17 mouse cellular contexts compared by ENCODE assay signal in genomic region chr11:52352271-52352670, GRCm38 (mm10).
"Had no signal": no experiment of that assay in that cellular context is flagged by ENCODE, and none has a peak within 500 bp of the region (broad histone marks: within the 10 kb centered on the region; RNA-seq: fewer than 3 reads in every experiment).

No protein-coding gene starts in this region.

- H3K4me1 ChIP-seq: midbrain, embryonic 13.5 days; midbrain, embryonic 15.5 days had no signal

- H3K36me3 ChIP-seq: midbrain, embryonic 13.5 days; midbrain, embryonic 15.5 days; neural tube, embryonic 13.5 days; stomach, embryonic 15.5 days had no signal

- DNase-seq: lung, adult 18-20 months; lung, embryonic 14.5 days; lung, postnatal 10 days; lung, postnatal 36 days; right cerebral cortex, postnatal 14 days; thymus, adult 2 months; thymus, postnatal 25 days; thymus, postnatal 4 days had no signal

- H3K9ac ChIP-seq: liver, embryonic 14.5 days; lung, embryonic 14.5 days; midbrain, embryonic 13.5 days; midbrain, embryonic 15.5 days; neural tube, embryonic 13.5 days; stomach, embryonic 15.5 days had no signal

- H3K27me3 ChIP-seq: megakaryocyte, embryonic 14.5 days; midbrain, embryonic 13.5 days; midbrain, embryonic 15.5 days; neural tube, embryonic 13.5 days; stomach, embryonic 15.5 days had no signal

- H3K4me2 ChIP-seq: lung, embryonic 14.5 days; midbrain, embryonic 11.5 days; midbrain, embryonic 13.5 days; midbrain, embryonic 15.5 days; neural tube, embryonic 13.5 days; stomach, embryonic 15.5 days had no signal

- H3K9me3 ChIP-seq: midbrain, embryonic 15.5 days; neural tube, embryonic 13.5 days; stomach, embryonic 15.5 days had no signal

- H3K27ac ChIP-seq: liver, embryonic 14.5 days; macrophage; midbrain, embryonic 13.5 days; midbrain, embryonic 15.5 days; neural tube, embryonic 13.5 days; stomach, embryonic 15.5 days; stomach, postnatal 0 days had no signal

- H3K4me3 ChIP-seq: midbrain, embryonic 13.5 days; midbrain, embryonic 15.5 days; neural tube, embryonic 13.5 days; stomach, embryonic 15.5 days had no signal

- ATAC-seq: midbrain, embryonic 13.5 days; midbrain, embryonic 15.5 days had no signal
